Mouse (Mus musculus) c-Kit-positive CD71-positive TER-119-positive erythroid progenitor cells, embryonic 14.5 days (primary cell): ENCODE data around the gene Ccl3.

ENCODE experiments used
- DNase-seq: peaks from one replicate; pipeline ENCODE4 v3.0.0-alpha.2; 2013; ENCODE audit warnings: low spot score

Gene Ccl3

GRCm38 (mm10) chr11:83649305-83649841 lies at the start of gene Ccl3:
Ccl3 (minus strand) TSS chr11:83649355.
- DNase-seq: no peak

GRCm38 (mm10) chr11:83692008-83692407 lies 42.9 kb upstream of the Ccl3 start:
- no peak for DNase-seq

- DNase-seq: no peak
Measured at GRCm38 (mm10) chr11:83689918-83690317, 40.8 kb upstream of the Ccl3 start.

GRCm38 (mm10) chr11:83675665-83676064 lies 26.5 kb upstream of the Ccl3 start:
- DNase-seq: no peak

- DNase-seq: no peak
Measured at GRCm38 (mm10) chr11:83671743-83672142, 22.6 kb upstream of the Ccl3 start.

- no peak for DNase-seq
Measured at GRCm38 (mm10) chr11:83663532-83663931, 14.4 kb upstream of the Ccl3 start.

GRCm38 (mm10) chr11:83662204-83662603 lies 13.0 kb upstream of the Ccl3 start, which contains the start of gene Ccl4:
Ccl4 (plus strand) TSS chr11:83662584.
- no peak for DNase-seq

GRCm38 (mm10) chr11:83658797-83659196 lies 9.6 kb upstream of the Ccl3 start:
- DNase-seq: no peak

- DNase-seq: no peak
Measured at GRCm38 (mm10) chr11:83657508-83657907, 8.4 kb upstream of the Ccl3 start.

- no peak for DNase-seq
Measured at GRCm38 (mm10) chr11:83654606-83655005, 5.5 kb upstream of the Ccl3 start.

GRCm38 (mm10) chr11:83646356-83647149 lies 2.6 kb downstream of the Ccl3 start:
- DNase-seq: no peak

- no peak for DNase-seq
Measured at GRCm38 (mm10) chr11:83645521-83645920, 3.6 kb downstream of the Ccl3 start, which contains the start of gene Rpl9-ps1. Rpl9-ps1 (minus strand) TSS chr11:83645621.

- DNase-seq: no peak
Measured at GRCm38 (mm10) chr11:83641216-83641615, 7.9 kb downstream of the Ccl3 start.

GRCm38 (mm10) chr11:83640141-83640540 lies 9.0 kb downstream of the Ccl3 start:
- peak; percentile 4 for DNase-seq

GRCm38 (mm10) chr11:83639533-83639932 lies 9.6 kb downstream of the Ccl3 start:
- DNase-seq: no peak

- DNase-seq: no peak
Measured at GRCm38 (mm10) chr11:83638934-83639333, 10.2 kb downstream of the Ccl3 start.

GRCm38 (mm10) chr11:83636742-83637235 lies 12.4 kb downstream of the Ccl3 start:
- DNase-seq: no peak

- no peak for DNase-seq
Measured at GRCm38 (mm10) chr11:83634898-83635297, 14.3 kb downstream of the Ccl3 start.

- no peak for DNase-seq
Measured at GRCm38 (mm10) chr11:83634425-83634824, 14.7 kb downstream of the Ccl3 start.

- DNase-seq: no peak
Measured at GRCm38 (mm10) chr11:83632744-83633143, 16.4 kb downstream of the Ccl3 start.

GRCm38 (mm10) chr11:83631065-83631464 lies 18.1 kb downstream of the Ccl3 start:
- DNase-seq: no peak

GRCm38 (mm10) chr11:83630630-83631029 lies 18.5 kb downstream of the Ccl3 start:
- DNase-seq: no peak

- DNase-seq: no peak
Measured at GRCm38 (mm10) chr11:83628808-83629207, 20.3 kb downstream of the Ccl3 start.
